Mouse (Mus musculus) midbrain, embryonic 11.5 days (tissue): Measurements from ENCODE around the gene Pilra. TPM values are rescaled to one million over a fixed set of nuclear protein-coding genes. Genes with fewer than 3 reads are reported as not detected.
"Not testable (repeated sequence)": the region's sequence is repeated elsewhere in the genome, so short reads cannot be mapped to it uniquely, and the experiment has no call there.

ENCODE experiments used
- ATAC-seq: fragments of 200-750 bp; cut with Nextera tagmentation; 2 replicates; pipeline ENCODE4 v1.8.0; 2017; ENCODE audit warnings: moderate TSS enrichment, moderate library complexity; ENCODE audit not compliant: low FRiP score
- DNase-seq: peaks from one replicate; pipeline ENCODE4 v3.0.0; 2015; ENCODE audit warnings: low spot score; ENCODE audit errors: missing footprints
- H3K27ac ChIP-seq: fragments of 300-500 bp; sonication (generic); 2 replicates; pipeline ENCODE4 v1.5.1; 2014; ENCODE audit warnings: low read depth, low read length
- H3K27me3 ChIP-seq: fragments of 300-500 bp; sonication (generic); 2 replicates; pipeline ENCODE4 v1.6.1; 2014; ENCODE audit warnings: mild to moderate bottlenecking, low read length, moderate library complexity, mixed read lengths; ENCODE audit not compliant: control insufficient read depth, insufficient read depth
- H3K36me3 ChIP-seq: fragments of 300-500 bp; sonication (generic); 2 replicates; pipeline ENCODE4 v1.6.1; 2014; ENCODE audit warnings: mild to moderate bottlenecking, low read length, moderate library complexity, mixed read lengths; ENCODE audit not compliant: control insufficient read depth, insufficient read depth
- H3K4me1 ChIP-seq: fragments of 300-500 bp; sonication (generic); 2 replicates; pipeline ENCODE4 v1.6.1; 2014; ENCODE audit warnings: low read length; ENCODE audit not compliant: control insufficient read depth, insufficient read depth
- H3K4me2 ChIP-seq: fragments of 300-500 bp; sonication (generic); 2 replicates; pipeline ENCODE4 v1.6.1; 2014; ENCODE audit warnings: mild to moderate bottlenecking, moderate library complexity
- H3K4me3 ChIP-seq: fragments of 300-500 bp; sonication (generic); 2 replicates; pipeline ENCODE4 v1.5.1; 2014; ENCODE audit warnings: low read depth, low read length
- H3K9ac ChIP-seq: fragments of 300-500 bp; sonication (generic); 2 replicates; pipeline ENCODE4 v1.6.1; 2014; ENCODE audit warnings: low read length
- H3K9me3 ChIP-seq: fragments of 300-500 bp; sonication (generic); 2 replicates; pipeline ENCODE4 v1.6.1; 2016; ENCODE audit warnings: low read length; ENCODE audit not compliant: control insufficient read depth
- WGBS: fragments of 180-500 bp; shearing (Covaris S2); extraction: QIAGEN DNeasy Blood & Tissue Kit; methylation state at CpG from one replicate; pipeline ENCODE4 v1.1.7; 2014; 5-methylcytosine and 5-hydroxymethylcytosine counted together
- polyA plus RNA-seq: library from polyadenylated mRNA; unstranded; fragments of >200 nt; fragmentation: Nextera tagmentation; extraction: Ambion mirVana; gene quantifications from 2 replicates; pipeline ENCODE4 v1.2.1, GENCODE M21; 2014

Pilra gene
- 0.18 and 0.72 TPM in 2 replicates for polyA plus RNA-seq

- not testable (repeated sequence) for H3K9me3 ChIP-seq, DNase-seq, H3K9ac ChIP-seq, H3K27ac ChIP-seq, H3K4me1 ChIP-seq, H3K4me2 ChIP-seq, H3K4me3 ChIP-seq, H3K27me3 ChIP-seq, ATAC-seq, H3K36me3 ChIP-seq
- 69% methylated on average over 2 of the region's 2 CpGs for WGBS
Observed at GRCm38 (mm10) chr5:137835966-137836520, at the start of gene Pilra. Gene Pilra, minus strand, starts transcription at chr5:137836281.

GRCm38 (mm10) chr5:137883345-137883744 is 47.3 kb upstream of the Pilra start:
- Histone ChIP-seq H3K27ac (no peak overlapping the region), H3K27me3 (no peaks in the 10 kb centered on the region), H3K36me3 (no peaks in the 10 kb centered on the region), H3K9ac (no peak overlapping the region), H3K4me3 (no peak overlapping the region), H3K9me3 (no peaks in the 10 kb centered on the region), H3K4me2 (no peak overlapping the region), H3K4me1 (no peaks in the 10 kb centered on the region)
- no peak for ATAC-seq
- 75% methylated on average over 3 of the region's 3 CpGs for WGBS
- DNase-seq = no peak

GRCm38 (mm10) chr5:137882922-137883321 is 46.8 kb upstream of the Pilra start:
- no peaks in the 10 kb centered on the region for H3K27me3 ChIP-seq
- ATAC-seq (no peak), DNase-seq (no peak)
- no peak overlapping the region for H3K27ac ChIP-seq
- no peaks in the 10 kb centered on the region for H3K4me1 ChIP-seq
- H3K9me3 ChIP-seq = no peaks in the 10 kb centered on the region
- H3K9ac ChIP-seq = no peak overlapping the region
- H3K4me3 ChIP-seq = no peak overlapping the region
- H3K36me3 ChIP-seq = no peaks in the 10 kb centered on the region
- 80% methylated on average over 4 of the region's 4 CpGs for WGBS
- no peak overlapping the region for H3K4me2 ChIP-seq

- H3K27ac ChIP-seq = no peak overlapping the region
- no peak for DNase-seq
- no peak for ATAC-seq
- no peaks in the 10 kb centered on the region for H3K36me3 ChIP-seq
- no peak overlapping the region for H3K9ac ChIP-seq
- no peak overlapping the region for H3K4me2 ChIP-seq
- no peaks in the 10 kb centered on the region for H3K9me3 ChIP-seq
- no peaks in the 10 kb centered on the region for H3K4me1 ChIP-seq
- no peak overlapping the region for H3K4me3 ChIP-seq
- H3K27me3 ChIP-seq = no peaks in the 10 kb centered on the region
- 48% methylated on average over 2 of the region's 2 CpGs for WGBS
Observed at GRCm38 (mm10) chr5:137877860-137878259, 41.8 kb upstream of the Pilra start.

GRCm38 (mm10) chr5:137875054-137875453 is 39.0 kb upstream of the Pilra start:
- Histone ChIP-seq H3K9me3 (no peaks in the 10 kb centered on the region), H3K4me2 (no peak overlapping the region), H3K9ac (no peak overlapping the region), H3K36me3 (no peaks in the 10 kb centered on the region), H3K27ac (no peak overlapping the region), H3K27me3 (no peaks in the 10 kb centered on the region), H3K4me1 (no peaks in the 10 kb centered on the region), H3K4me3 (no peak overlapping the region)
- DNase-seq = no peak
- ATAC-seq = no peak
- WGBS = 86% methylated on average over 2 of the region's 2 CpGs

- H3K4me2 ChIP-seq, H3K9ac ChIP-seq, H3K27ac ChIP-seq, H3K27me3 ChIP-seq, H3K4me3 ChIP-seq, ATAC-seq, H3K9me3 ChIP-seq, DNase-seq, H3K36me3 ChIP-seq, H3K4me1 ChIP-seq: not testable (repeated sequence)
- WGBS = 33% methylated on average over 1 of the region's 1 CpGs
Observed at GRCm38 (mm10) chr5:137872381-137872702, 36.3 kb upstream of the Pilra start.

GRCm38 (mm10) chr5:137871644-137872380 is 35.7 kb upstream of the Pilra start, which contains the start of gene Pilrb2:
Gene Pilrb2, minus strand, starts transcription at chr5:137871815.
- 64% methylated on average over 3 of the region's 3 CpGs for WGBS
- not testable (repeated sequence) for ATAC-seq, H3K4me1 ChIP-seq, H3K36me3 ChIP-seq, H3K9ac ChIP-seq, DNase-seq, H3K4me3 ChIP-seq, H3K9me3 ChIP-seq, H3K4me2 ChIP-seq, H3K27me3 ChIP-seq, H3K27ac ChIP-seq

- DNase-seq, H3K36me3 ChIP-seq, ATAC-seq, H3K4me1 ChIP-seq, H3K4me3 ChIP-seq, H3K27me3 ChIP-seq, H3K4me2 ChIP-seq, H3K27ac ChIP-seq, H3K9ac ChIP-seq, H3K9me3 ChIP-seq: not testable (repeated sequence)
- 74% methylated on average over 2 of the region's 2 CpGs for WGBS
Observed at GRCm38 (mm10) chr5:137868600-137868999, 32.5 kb upstream of the Pilra start.

GRCm38 (mm10) chr5:137864008-137864407 is 27.9 kb upstream of the Pilra start:
- not testable (repeated sequence) for H3K27me3 ChIP-seq, DNase-seq, H3K9me3 ChIP-seq, H3K4me2 ChIP-seq, ATAC-seq, H3K4me3 ChIP-seq, H3K27ac ChIP-seq, H3K36me3 ChIP-seq, H3K9ac ChIP-seq, H3K4me1 ChIP-seq
- 85% methylated on average over 1 of the region's 1 CpGs for WGBS
